Mouse (Mus musculus): ENCODE data around the gene Scn8a.

Gene Scn8a

DNA sequence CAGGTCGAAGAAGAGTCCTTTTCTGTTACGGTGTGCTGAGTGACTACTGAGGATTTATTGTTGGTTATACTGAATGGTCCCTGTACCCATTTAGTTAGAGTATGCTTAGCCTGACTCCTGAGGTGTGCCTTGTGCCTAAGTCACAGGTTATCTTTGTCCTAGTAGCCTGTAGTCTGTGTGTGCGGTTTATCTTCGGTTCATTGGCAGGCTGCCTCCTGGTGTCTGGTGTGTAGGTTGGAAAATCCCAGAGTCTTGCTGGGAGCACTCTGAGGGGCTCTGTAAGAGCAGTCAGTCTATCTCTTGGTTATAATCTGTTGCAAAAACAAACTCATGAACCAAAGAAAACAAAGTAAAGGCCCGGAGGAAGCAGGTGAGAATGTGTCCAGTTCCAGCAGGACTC, 11.7 kb downstream of the Scn8a start:
- DNase-seq: no peak

DNA sequence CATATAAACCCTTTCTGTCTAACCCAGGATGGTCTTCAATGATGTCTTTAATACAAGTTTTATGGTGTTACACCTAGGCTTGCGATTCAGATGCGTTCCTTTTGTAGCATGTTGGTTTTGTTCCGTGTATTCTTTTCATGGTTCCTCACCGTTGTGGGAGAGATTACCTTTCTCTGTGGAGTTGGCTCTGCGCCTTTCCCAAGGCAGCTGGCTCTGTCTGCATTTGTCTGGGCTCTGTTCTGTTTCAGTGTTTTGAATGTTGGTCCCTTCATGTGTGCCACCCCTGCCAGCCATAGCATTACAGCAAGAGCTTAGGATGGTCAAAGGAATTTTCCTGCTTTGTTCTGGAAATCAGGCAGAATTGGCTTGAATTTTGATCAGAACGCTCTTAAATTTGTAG, 14.8 kb downstream of the Scn8a start:
- DNase-seq: no peak

DNA sequence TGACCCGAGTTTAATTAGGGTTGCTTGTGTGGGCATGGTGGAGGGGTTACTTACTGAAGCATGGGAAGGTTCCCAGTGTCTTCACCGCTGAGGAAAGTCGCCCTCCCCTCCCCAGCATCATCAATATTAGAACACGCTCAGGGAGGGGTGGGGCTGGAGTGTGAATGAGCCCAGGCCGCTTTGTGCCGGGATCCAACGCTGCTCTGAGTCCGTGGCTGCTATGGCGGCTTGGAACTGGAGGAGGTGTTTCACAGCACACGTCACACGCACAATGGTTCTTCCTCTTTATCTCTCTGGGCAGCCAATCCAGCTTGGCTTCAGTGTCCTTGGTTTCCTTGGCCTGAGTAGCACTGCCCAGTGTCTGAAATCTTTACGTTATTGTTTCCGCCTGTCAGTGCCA, 22.3 kb downstream of the Scn8a start:
- DNase-seq: no peak

DNA sequence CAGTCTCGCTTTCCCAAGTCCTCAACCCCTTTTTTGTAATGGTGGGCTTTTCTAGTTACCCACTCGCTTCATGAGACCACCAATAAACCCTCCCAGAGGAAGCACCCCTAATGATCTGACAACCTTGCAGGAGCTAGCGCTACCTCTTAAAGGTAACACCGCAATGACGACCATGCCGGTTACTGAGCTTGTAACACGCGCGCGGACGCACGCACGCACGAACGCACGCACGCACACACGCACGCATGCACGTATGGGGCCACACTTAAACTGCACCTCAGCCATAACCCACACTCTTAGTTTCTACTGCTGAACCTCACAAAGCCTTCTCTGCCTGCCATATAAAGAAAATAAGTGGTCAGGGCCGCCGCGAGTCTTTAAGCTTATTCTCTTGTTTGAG, 26.8 kb downstream of the Scn8a start:
- no peak for DNase-seq

DNA sequence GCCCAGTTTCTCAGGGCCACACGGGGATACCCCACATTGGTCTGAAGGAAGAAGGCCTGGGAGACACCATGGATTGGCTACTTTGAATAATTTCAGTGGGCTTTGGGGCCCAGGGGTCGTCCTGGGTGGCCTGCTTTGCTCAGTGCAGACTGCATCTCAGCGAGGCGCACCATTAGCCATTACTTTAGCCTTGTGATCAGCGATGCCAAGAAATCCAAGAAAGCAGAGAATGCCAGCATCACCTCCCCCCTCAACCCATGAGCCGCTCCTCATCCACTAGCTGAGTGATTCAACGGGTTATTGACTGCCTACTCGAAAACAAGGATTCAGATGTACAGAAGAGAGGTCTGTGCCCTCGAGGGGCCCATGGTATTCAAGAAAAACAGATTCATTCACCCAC, 34.2 kb downstream of the Scn8a start:
- no peak for DNase-seq

DNA sequence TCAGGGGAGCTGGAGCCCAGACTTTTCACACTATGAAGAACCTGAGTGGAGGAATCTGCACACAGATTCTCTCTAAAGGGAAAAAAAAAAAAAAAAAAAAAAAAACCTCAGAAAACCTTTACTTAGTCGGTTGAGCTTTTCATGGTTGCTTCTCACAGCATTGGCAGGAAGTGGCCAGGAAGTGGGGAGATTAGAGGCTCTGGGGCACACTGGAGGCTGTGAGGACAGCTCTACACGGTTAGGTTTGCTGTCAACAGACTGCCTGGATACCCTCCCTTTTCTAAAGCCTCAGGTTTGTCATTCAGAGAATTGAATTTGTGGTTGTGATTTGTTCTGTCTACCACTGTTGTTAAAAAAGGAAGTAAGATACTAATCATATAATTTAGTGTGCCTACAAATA, 35.3 kb downstream of the Scn8a start:
- DNase-seq: peak; percentile 25

DNA sequence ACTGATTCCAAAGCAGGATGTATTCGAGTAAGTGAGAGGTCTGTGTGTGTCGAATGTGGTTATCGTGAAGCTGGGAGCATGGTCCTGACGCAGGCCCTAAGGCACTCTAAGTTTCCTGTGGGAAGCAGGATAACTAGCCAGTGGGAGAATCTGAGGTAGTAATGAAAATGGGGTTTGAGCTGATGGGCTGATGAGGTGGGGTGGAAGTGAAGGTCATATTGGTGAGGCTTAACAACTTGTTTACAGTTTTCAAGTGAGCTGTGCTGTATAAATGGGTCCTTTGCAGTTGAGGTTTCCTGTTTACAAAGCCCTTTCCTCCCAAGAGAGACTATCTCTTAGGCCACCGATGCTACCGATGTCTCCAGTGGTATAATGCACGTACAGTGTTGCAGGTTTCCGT, 36.1 kb downstream of the Scn8a start:
- peak; percentile 3 for DNase-seq

DNA sequence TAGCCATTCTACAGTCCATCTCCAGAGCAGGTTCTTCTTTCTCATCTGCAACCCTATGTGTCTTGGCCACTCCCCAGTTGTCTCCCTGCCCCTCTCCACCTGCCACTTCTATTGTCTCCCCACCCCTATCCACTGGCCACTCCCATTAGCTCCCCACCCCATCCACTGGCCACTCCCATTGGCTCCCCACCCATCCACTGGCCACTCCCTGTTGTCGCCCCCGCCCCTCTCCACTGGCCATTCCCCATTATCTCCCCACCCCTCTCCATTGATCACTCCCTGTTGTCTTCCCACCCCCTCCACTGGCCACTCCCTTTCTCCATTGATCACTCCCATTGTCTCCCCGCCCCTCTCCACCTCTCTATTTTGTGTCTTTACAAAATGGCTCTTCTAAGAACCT, 39.2 kb downstream of the Scn8a start:
- no peak for DNase-seq

DNA sequence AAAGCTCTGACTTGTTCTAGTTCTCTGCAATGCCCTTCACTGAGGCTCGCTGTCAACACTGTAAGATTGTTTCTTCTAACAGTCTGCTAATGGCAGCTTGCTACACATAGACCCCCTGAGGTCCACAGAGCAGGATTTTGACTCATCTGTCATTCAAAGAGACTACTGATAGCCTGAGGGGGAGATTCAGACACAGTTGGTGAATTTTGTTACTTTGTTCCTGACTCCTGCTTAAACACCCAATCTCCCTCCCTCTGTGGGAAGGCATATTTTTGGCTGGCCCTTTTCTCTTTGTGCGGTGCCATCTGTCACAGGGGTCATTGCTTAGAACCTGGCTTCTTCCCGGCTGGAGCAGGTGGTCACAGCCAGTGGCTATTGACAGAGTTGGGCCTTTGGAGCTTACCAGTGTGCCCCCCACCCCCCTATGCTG, 40.1 kb downstream of the Scn8a start:
- DNase-seq: no peak

DNA sequence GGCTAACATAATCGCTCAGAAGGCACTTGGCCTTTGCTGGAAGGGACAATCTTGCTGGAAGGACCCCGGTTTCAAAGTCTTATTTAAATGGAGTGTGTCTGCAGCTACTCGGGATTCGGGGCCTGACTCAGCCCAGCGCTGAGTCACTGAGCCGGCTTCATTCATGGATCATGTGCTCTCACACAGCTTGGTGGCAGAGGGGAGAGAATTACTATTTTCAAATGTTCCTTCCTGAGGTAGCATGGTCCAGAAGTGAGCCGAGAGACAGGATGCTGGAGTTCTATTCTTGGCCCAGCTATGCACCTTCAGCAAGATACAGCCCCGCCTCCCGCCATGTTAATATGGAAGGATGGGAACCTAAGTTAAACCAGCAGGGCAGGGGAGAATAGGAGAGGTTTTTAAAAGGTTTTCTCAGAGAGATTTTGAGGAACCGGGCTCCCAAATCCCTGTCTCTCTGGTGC, 40.8 kb downstream of the Scn8a start:
- DNase-seq: no peak

DNA sequence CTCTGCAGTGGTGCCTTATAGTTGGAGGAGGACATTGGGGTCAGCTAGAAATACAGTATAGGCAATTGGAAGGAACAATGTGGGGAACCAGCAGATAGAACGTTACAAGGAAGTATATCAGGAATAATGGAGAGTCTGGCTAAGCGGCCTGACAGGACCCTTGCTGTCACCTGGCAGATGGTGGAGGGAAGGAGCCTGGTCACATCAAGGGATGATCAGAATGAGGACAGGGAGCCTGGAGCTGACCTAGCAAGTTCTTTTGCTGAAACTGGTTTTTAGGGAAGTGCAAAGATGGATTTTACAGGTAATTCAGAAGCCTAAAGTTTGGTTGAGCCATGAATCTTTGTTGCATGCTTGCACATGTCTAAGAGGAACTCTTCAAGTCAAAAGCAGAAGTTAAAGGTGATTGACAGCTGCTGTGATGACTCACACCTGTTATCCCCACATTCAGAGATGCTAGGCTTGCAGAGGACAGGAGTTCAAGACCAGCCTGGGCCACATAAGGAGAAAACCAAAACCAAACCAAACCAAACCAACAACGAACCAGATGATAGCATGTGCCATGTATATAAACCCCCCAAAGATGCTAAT, 43.1 kb downstream of the Scn8a start:
- DNase-seq: no peak

DNA sequence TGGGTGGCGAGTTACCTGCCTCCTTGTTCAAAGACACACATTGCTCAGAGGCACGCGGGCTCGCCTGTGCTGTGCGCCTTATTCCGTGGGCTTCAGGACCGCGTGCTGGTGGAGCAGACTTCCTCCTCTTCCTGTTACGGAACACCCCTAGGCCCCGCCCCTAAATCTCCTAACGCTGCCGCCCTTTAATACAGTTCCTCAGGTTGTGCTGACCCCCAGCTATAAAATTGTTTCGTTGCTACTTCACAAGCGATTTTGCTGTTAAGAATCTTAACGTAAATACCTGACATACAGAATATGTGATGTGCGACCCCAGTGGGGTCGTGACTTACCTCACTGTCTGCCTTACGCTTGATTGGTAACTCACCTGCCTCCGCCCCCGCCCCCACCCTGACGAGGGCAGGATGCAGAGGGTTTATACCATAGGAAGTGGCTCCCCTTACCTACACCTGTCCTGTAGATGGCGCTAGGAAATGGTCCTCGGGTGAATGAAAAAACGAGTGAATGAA, 45.1 kb downstream of the Scn8a start:
- peak; percentile 35 for DNase-seq

DNA sequence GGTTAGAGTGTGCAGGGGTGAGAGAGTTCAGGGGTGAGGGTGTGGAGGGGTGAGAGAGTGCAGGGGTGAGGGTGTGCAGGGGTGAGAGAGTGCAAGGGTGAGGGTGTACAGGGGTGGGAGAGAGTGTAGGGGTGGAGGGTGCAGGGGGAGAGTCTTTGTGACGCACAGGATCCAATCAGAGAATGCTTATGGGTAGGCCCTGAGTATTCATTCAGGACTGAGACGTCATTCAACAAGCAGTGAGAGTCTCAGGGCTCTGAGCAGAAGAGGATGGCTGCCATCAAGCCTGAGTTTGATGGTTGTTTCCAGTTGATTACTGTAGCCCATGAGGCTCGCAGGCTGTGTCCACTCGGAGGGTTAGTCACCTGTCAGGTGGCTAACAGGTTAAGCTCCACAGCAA, 48.4 kb downstream of the Scn8a start:
- no peak for DNase-seq

DNA sequence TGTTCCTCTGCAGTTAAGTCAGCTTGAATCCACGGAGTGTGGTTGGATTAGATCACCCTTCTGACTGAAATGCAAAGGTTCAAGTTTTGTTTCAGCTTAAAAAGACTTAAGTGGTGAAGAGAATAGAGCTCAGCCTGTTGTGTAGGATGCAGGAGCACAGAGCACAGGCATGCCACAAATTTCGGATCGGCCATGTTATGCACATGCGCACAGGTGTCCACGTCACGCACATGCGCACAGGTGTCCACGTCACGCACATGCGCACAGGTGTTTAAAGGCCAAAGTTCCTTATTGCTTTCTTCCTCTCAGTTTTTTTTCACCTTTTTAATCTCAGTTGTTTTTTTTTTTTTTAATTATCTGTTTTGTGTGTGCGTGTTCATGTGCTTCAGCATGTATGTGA, 52.6 kb downstream of the Scn8a start:
- DNase-seq: no peak

DNA sequence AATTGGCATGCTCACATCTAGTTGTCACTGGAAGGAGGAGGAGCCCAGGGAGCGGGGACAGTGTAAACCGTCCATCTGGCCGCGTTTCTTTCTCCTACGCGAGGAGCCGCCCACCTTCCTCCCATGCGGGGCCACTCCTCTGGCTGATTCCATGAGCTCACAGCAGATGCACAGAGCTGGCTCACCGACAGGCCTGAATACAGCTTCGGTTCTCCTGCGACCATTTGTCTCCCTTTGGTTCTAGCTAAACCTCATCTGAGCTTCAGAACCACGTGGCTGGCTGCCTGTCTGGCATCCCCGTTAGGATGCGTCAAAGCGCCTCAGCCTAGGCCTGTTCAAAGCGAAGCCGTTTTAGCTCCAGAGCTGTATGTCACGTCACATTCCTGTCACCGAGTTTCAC, 53.8 kb downstream of the Scn8a start:
- peak; percentile 2 for DNase-seq

DNA sequence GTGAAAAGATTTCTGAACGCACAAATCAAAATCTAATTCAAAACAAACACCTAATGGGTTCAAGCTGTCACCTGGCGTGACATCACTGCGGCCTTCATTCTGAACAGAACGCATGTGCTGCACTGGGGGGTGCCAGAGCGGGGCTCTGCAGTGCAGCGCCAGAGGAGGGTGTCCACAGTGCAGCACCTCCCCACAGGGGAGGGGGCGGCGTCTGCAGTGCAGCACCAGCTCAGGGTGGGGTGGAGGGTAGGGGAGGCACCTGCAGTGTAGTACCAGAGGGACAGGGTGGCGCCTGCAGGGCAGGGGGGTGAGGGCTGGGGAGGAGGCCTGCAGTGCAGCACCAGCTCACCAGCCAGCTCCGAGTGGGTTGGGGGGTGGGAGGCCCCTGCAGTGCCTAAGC, 55.3 kb downstream of the Scn8a start:
- no peak for DNase-seq

DNA sequence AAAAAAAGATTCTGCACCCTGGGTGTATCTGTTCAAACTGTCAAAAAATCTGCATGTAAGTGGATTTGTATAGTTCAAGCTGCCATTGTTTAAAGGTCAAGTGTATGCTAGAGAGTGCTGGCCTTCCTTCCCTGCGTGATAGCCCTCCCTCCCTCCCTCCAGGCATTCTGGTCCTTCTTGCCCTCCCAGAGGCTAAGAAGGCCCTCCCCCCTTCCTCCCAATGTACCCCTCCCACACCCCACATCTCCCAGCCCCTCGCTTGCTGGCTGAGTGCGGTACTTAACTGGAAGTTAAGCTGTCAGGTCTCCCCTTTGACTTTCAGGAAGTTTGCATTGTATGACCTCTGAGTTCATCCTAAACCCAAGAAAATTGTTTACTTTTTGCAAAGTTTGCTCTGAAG, 60.8 kb downstream of the Scn8a start:
- DNase-seq: no peak

DNA sequence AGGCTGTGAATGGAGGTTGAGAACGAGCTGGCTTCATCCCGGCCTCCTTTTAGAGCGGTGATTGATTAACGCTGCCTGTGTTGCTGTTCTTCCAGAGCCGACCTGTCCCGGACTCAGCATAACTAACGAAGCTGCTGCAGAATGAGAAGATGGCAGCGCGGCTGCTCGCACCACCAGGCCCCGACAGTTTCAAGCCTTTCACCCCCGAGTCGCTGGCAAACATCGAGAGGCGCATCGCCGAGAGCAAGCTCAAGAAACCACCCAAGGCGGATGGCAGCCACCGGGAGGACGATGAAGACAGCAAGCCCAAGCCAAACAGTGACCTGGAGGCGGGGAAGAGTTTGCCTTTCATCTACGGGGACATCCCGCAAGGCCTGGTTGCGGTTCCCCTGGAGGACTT, 66.5 kb downstream of the Scn8a start:
- DNase-seq: no peak

DNA sequence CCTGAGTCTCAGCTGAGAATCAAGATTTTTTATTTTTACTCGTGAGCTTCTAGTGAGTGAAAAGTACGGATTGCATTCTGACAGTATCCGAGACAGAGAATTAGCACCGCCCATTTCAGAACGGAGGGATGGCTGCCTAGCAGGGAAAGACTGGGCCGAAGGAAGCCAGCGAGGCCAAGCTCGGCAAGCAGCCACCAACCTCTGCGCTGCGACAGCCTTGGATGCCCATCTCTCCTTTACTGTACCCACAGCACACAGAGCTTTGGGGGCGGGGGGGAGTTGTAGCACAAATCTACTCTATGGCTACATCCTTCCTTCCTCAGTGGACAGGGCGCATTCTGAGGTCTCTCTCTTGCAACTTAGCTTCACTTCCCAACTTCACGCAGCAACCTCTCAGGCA, 78.7 kb downstream of the Scn8a start:
- no peak for DNase-seq

DNA sequence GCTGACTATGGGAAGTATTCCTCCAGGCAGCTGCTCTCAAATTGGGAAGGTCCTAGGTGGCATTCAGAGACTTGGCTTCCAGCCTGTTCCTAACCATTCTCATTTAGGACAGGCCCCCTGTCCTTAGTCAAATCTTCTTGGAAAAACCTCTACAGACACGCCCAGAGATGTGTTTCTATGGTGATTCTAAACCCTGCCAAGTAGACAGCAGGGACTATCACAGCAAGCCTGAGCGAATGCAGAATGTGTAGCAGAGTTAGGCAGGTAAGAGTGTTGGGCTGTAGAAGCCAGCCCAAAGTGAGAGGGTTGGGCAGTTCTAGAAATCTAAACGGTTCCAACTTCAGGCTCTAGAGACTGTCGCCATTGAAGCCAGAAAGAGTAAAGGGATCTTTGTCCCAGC, 79.5 kb downstream of the Scn8a start:
- DNase-seq: no peak

DNA sequence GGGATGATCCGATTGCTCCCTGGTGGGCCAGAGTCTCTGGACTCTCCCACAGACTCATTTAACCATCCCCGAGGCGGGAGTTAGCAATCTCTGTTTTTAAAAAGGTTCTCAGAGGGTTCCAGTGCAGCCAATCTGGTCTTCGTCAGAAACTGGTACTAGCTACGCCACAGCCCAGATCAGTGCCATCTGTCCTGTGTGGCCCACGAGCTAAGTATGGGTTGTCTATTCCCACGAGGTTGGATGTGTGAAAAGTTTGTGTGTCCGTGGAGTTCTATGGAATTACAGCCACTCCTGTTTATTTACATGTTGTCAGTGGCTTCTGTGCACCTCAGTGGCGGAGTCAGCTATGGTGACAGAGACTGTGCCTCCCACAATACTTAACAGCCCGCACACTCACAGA, 81.8 kb downstream of the Scn8a start:
- DNase-seq: no peak

DNA sequence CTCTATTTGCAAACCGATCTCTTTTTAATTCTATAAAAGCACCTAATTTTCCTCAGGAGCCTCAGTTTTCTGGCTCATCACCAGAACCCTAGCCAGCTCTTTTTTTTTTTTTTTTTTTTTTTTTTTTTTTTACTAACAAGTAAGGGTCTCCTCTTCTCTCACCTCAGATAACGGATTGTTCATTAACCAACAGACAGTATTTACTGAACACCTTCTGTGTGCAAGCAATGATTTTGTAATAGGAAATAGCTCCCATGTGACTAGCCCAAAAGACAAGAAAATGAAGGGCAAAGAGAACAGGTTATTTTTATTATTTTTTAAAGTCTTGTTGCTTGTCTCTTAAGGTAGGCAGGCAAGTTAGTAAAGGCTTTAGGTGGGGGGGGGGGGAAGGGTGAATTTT, 82.6 kb downstream of the Scn8a start:
- DNase-seq: no peak

DNA sequence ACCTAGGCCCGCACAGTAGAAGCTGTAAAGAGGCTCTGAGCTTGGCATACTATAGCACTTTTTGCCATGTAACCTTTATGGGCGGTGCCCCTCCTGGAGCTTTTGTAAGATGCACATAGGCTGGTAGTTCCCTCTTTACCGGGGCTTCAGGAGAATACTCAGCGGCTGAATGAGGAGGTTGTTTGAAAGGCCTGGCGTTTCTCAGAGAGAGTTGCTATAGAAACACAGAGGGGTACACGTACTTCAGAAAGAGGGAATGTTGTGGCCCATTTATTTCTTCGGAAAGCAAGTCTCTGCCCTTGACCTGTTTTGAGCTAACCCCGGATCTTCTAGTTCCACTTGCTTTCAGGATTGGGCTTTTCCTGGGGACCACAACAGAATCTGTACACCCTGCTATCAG, 83.2 kb downstream of the Scn8a start:
- DNase-seq: no peak

DNA sequence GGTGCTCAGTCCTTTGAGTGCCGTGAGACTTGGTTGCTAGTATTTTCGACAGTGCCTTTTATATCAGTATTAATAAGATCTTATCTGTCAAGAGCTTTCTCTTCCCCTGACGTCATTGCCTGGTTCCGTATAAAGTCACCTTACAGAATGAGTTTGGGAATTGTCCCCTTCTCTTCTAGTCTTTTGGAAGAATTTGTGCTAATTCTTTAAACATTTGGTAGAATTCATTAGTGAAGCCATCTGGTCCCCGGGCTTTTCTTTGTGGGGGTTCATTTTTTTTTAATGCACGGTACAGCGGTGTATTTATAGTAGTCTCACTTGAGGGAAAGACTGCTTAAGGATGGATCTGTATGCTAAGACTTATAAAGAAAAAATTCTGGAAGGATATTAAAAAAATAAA, 84.3 kb downstream of the Scn8a start:
- no peak for DNase-seq

DNA sequence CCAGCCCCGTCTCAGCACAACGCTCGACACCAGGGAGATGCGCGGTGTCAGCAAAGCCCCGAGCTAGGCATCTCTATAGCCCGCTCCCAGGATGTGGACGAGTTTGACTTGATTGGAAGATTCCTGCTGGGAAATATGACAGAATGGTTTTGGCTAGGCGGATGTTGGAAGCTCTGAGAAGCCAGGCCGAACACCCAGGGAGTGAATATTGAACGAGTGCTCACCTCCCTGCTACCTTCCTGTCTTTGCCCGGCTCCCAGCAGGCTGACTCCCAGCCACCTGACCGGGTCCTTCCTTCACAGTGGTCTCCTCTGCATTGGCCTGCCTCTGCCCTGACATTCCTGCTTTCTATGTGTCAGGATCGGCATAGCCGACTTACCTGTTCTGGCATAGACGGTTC, 85.1 kb downstream of the Scn8a start:
- DNase-seq: no peak

DNA sequence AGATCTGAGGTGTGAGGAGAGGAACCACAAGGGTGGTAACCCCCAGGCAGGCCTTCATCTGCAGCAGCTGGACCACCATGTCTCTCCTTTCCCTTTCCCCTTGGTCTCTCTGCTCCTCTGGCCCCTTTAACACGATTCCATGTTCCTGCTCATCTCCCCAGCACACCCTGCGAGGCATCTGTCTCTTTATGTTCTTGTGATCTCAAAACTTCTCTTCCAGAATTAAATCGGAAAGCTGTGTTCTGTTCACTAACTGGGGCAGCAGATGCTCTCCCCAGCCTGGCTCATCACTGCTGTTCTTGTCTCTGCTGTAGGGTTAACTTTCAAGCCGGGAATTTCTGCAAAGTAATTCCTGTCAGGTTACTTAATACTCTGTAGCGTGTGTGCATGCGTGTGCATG, 91.3 kb downstream of the Scn8a start:
- no peak for DNase-seq
